9 mouse cellular contexts compared by ENCODE assay signal in genomic region chr13:63154851-63155571, GRCm38 (mm10).
DNase-seq lines count a peak whose midpoint lies in the region; ATAC-seq and TF ChIP-seq lines count a peak whose summit lies in the region.
"Had no signal": no experiment of that assay in that cellular context is flagged by ENCODE, and none has a peak within 500 bp of the region (broad histone marks: within the 10 kb centered on the region; RNA-seq: fewer than 3 reads in every experiment).

No protein-coding gene starts in this region.

- no peak for DNase-seq in hindbrain, embryonic 10.5 days (ENCODE audit: low spot score)
- peak; percentile 54 for DNase-seq in MN1 (ENCODE audit: low spot score)
- peak; percentile 26 to 55 for DNase-seq in cerebellum, postnatal 25 days
- peak; percentile 63 for DNase-seq in kidney, postnatal 14 days
- DNase-seq in skeletal muscle tissue, adult 2 months (ENCODE audit: low read depth, low spot score), result peak; percentile 41
- no peak for DNase-seq in liver, postnatal 0 days
- no peak for DNase-seq in embryo, embryonic 9.5 days (ENCODE audit: extremely low spot score)

- WGBS in hindbrain, embryonic 15.5 days, result 60% methylated on average over 7 of the region's 7 CpGs
- WGBS in hindbrain, embryonic 10.5 days, result 76% methylated on average over 7 of the region's 7 CpGs
- WGBS in liver, postnatal 0 days (ENCODE audit: insufficient replicate concordance), result 68% methylated on average over 7 of the region's 7 CpGs

- H3K27ac ChIP-seq in hindbrain, embryonic 15.5 days (replicated peaks), result no peak overlapping the region; the same call in 1 of the 2 replicates
- no peak overlapping the region for H3K27ac ChIP-seq in hindbrain, embryonic 10.5 days
- H3K27ac ChIP-seq in liver, postnatal 0 days (ENCODE audit: low read depth), result no peak overlapping the region

- H3K9ac ChIP-seq in hindbrain, embryonic 15.5 days, result no peak overlapping the region
- no peak overlapping the region for H3K9ac ChIP-seq in liver, postnatal 0 days (replicated peaks)

- no peak overlapping the region for H3K4me3 ChIP-seq in hindbrain, embryonic 15.5 days
- H3K4me3 ChIP-seq in hindbrain, embryonic 10.5 days, result no peak overlapping the region
- no peak overlapping the region for H3K4me3 ChIP-seq in liver, postnatal 0 days (ENCODE audit: low read depth, low read length)
- H3K4me3 ChIP-seq: megakaryocyte, embryonic 14.5 days had no signal

- peak; percentile 59; the same call in 1 of the 2 replicates for ATAC-seq in hindbrain, embryonic 15.5 days (ENCODE audit: low FRiP score, low read depth)
- no peak for ATAC-seq in liver, postnatal 0 days

- no peaks in the 10 kb centered on the region for H3K9me3 ChIP-seq in hindbrain, embryonic 15.5 days
- no peaks in the 10 kb centered on the region for H3K9me3 ChIP-seq in hindbrain, embryonic 10.5 days
- H3K9me3 ChIP-seq in liver, postnatal 0 days (ENCODE audit: low read length), result no peaks in the 10 kb centered on the region
- H3K9me3 ChIP-seq: megakaryocyte, embryonic 14.5 days had no signal

- no peaks in the 10 kb centered on the region for H3K36me3 ChIP-seq in hindbrain, embryonic 15.5 days
- H3K36me3 ChIP-seq in hindbrain, embryonic 10.5 days, result no peaks in the 10 kb centered on the region
- H3K36me3 ChIP-seq in liver, postnatal 0 days (replicated peaks; ENCODE audit: insufficient read depth, low read length), result no peaks in the 10 kb centered on the region

- no peak for TF ChIP-seq CTCF in liver, postnatal 0 days (IDR thresholded peaks at IDR 0.05; ENCODE audit: low read depth)

- H3K4me1 ChIP-seq in hindbrain, embryonic 15.5 days (replicated peaks), result 0 out of 2 replicates have a peak, but pooled peaks cover 9% of the 10 kb centered on the region
- 0 out of 2 replicates have a peak, but pooled peaks cover 6% of the 10 kb centered on the region for H3K4me1 ChIP-seq in hindbrain, embryonic 10.5 days (replicated peaks)
- H3K4me1 ChIP-seq in liver, postnatal 0 days (ENCODE audit: insufficient read depth), result peaks cover 6% of the 10 kb centered on the region; the same call in 1 of the 2 replicates

- no peaks in the 10 kb centered on the region for H3K27me3 ChIP-seq in hindbrain, embryonic 15.5 days
- no peaks in the 10 kb centered on the region for H3K27me3 ChIP-seq in hindbrain, embryonic 10.5 days (ENCODE audit: insufficient read depth, poor library complexity, severe bottlenecking)
- H3K27me3 ChIP-seq in liver, postnatal 0 days (ENCODE audit: insufficient read depth, low read length), result no peaks in the 10 kb centered on the region

- TF ChIP-seq EP300 in liver, postnatal 0 days (IDR thresholded peaks at IDR 0.05; ENCODE audit: low read depth), result no peak

- no peak overlapping the region for H3K4me2 ChIP-seq in hindbrain, embryonic 15.5 days
- no peak overlapping the region for H3K4me2 ChIP-seq in liver, postnatal 0 days (ENCODE audit: low read depth, low read length)

Comparison
In these comparisons a context has a peak if more than half of its experiments do, and no peak if none do; other contexts are left out.
1. DNase-seq: peak in MN1 (single experiment), cerebellum, postnatal 25 days (2 of 2), kidney, postnatal 14 days (single experiment) and skeletal muscle tissue, adult 2 months (single experiment); none in hindbrain, embryonic 10.5 days (single experiment), liver, postnatal 0 days (single experiment) and embryo, embryonic 9.5 days (single experiment).